Mouse (Mus musculus): ENCODE results near the gene Slc1a4.

The Slc1a4 gene

GRCm38 (mm10) chr11:20332561-20333514 lies at the start of gene Slc1a4:
Gene Slc1a4 (minus strand): TSS chr11:20332713.
- peak; percentile 95 for DNase-seq

- no peak for DNase-seq
These were observed 47.6 kb upstream of the Slc1a4 start for GRCm38 (mm10) chr11:20380106-20380505.

DNA sequence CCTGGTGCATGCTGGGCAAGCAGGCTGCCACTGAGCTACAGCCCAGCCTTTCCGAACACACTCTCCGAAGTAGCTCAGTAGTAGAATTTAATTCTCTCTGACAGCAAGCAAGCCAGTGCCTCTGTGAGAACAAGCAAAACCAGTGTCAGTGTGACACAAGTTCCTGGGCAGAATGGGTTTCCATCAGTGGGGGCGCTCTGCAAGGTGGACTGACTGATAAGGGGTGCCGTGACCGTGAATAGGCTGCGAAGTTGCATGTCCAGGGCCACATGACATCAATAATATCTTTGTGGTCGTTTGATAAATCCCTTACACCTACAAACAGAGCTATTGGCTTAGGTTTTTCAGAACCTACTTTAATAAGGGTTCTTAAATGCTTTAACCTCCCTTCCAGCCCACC lies 44.1 kb upstream of the Slc1a4 start:
- no peak for DNase-seq

- peak; percentile 23 for DNase-seq
These were observed 40.2 kb upstream of the Slc1a4 start for GRCm38 (mm10) chr11:20372616-20373211.

GRCm38 (mm10) chr11:20370486-20370885 lies 38.0 kb upstream of the Slc1a4 start:
- no peak for DNase-seq

DNA sequence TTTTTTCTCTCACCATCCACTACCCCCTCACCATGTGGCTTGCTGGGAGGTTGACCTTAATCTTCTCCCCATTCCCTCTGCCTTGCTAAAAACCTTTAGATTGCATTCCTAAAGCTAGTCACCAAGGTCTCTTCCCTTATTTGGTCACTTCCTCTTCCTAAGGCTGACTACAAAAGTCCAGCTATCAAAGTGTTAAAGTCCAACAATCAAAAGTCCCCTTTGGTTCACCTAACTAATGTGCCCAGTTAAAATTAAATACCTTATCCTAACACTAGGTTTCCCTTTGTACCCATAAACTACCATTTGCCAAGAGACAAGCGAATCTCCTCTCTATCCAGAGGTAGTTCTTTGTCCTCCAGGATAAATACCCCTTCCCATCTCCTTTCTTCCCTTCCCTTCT lies 33.9 kb upstream of the Slc1a4 start:
- no peak for DNase-seq

DNA sequence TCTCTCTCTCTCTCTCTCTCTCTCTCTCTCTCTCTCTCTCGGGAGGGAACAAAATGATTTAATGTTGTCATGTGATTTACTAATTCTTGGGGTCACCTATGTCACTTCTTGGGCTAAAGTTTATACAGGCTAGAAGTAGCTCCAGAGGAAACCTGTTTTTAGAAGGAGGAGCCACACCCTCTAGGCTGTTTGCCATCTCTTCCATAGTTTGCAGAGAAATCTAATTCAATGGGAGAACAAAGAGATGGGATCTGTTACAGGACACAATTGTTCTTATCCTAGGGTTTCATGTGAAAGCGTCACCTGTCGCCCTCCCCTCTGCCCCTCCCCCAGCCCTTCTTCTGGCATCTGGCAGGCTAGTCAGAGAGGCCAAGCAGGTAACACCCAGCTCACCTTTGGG lies 28.8 kb upstream of the Slc1a4 start:
- no peak for DNase-seq

- DNase-seq = no peak
These were observed 25.4 kb upstream of the Slc1a4 start for GRCm38 (mm10) chr11:20357684-20358447.

DNA sequence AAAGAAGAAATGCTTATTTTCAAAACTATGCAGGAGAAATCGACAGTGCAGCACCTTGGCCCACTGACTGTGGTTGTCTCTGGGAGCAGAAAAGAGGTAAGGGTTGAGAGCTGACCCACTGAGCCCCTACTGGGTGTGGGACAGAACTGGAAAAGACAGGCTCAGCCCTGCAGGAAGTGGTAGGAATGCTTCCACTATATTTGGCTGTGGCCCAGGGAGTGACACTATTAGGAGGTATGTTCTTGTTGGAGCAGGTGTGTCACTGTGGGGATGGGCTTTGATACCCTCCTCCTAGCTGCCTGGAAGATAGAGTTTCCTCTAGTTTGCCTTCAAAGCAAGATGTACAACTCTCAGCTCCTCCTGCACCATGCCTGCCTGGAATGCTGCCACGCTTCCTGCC lies 16.0 kb upstream of the Slc1a4 start:
- DNase-seq = no peak

- peak; percentile 91 for DNase-seq
These were observed 15.0 kb upstream of the Slc1a4 start for GRCm38 (mm10) chr11:20347548-20347947.

DNA sequence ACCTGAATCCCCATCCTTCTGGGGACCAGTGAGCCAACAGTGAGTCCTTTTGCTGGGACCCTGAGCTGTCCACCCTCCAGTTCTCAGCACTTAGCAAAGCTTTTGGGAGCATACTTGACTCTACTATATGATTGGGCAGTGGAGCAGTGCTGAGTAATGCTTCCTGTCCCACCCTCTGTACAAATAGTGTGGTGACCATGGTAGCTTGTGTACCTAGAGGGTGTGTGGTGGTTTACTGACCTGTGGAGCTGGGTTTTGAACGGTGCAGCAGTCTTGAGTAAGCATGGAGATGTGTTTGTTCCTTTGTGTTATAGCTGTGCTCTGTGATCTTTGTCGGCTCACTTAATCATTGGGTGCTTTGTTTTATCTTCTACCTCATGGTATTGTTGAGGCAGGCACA lies 13.9 kb upstream of the Slc1a4 start:
- no peak for DNase-seq

- no peak for DNase-seq
These were observed 11.4 kb upstream of the Slc1a4 start for GRCm38 (mm10) chr11:20343952-20344351.

GRCm38 (mm10) chr11:20341598-20341997 lies 9.1 kb upstream of the Slc1a4 start:
- no peak for DNase-seq

GRCm38 (mm10) chr11:20338703-20339102 lies 6.2 kb upstream of the Slc1a4 start:
- DNase-seq = no peak

- DNase-seq = no peak
These were observed 1.8 kb upstream of the Slc1a4 start for GRCm38 (mm10) chr11:20334301-20334700.

DNA sequence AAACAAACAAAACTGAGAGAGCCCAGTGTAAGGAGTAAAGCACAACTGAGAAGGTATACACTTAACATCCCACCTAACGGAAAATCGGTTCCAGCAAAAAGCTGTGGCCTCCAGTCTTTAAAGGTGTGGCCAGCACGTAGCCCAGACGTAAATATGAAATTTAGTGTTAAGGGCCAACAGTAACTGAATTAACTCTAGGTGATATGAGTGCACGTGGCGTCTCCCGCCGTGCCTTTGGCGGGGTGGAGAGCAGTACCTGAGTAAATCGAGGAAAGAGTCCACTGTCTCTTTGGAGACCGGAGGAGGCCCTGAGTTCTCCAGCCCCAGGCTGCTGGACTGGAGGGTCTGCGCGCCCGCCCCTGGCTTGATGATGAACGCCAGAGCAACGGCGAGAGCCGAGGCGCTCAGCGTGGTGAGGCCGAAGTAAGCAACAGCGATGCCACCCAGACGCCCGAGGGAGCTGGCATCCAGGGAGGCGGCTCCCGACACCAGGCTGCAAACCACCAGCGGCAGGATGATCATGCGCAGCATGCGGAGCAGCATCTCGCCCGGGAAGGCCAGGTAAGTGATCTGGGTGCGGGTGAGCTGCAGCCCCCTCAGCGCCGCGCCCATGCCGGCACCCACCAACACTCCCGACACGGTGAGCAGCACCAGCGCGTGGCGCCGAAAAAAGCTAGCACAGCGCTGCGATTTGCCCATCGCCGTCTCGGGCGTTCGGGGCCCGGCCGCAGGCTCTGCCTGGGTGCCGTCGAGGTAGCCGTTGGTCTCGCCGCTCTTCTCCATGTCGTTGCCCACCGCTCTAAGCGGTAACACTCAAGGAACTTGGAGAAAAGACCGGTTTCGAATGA lies 599 bp downstream of the Slc1a4 start:
- DNase-seq = peak; percentile 49

GRCm38 (mm10) chr11:20331027-20331689 lies 1.4 kb downstream of the Slc1a4 start:
- DNase-seq = no peak

- DNase-seq = no peak
These were observed 2.8 kb downstream of the Slc1a4 start for GRCm38 (mm10) chr11:20329711-20330110.

DNA sequence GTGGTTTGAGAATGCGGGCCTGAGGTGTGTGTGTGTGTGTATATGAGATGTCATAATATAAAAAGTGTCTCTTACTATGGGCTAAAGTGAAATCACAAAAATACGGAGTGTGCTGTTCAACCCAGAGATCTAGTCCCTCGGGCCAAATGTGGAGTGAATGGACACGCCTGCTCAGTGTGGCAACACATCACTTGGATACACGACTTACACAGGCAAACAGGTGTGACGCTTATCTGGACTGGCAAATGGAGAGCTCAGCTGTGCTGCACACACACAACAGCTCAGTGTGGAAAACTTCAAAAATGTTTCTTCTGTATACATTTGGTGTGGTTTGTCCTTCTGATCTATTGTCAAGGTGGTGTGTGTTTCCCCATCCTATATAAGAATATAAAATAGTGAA lies 3.7 kb downstream of the Slc1a4 start:
- no peak for DNase-seq

DNA sequence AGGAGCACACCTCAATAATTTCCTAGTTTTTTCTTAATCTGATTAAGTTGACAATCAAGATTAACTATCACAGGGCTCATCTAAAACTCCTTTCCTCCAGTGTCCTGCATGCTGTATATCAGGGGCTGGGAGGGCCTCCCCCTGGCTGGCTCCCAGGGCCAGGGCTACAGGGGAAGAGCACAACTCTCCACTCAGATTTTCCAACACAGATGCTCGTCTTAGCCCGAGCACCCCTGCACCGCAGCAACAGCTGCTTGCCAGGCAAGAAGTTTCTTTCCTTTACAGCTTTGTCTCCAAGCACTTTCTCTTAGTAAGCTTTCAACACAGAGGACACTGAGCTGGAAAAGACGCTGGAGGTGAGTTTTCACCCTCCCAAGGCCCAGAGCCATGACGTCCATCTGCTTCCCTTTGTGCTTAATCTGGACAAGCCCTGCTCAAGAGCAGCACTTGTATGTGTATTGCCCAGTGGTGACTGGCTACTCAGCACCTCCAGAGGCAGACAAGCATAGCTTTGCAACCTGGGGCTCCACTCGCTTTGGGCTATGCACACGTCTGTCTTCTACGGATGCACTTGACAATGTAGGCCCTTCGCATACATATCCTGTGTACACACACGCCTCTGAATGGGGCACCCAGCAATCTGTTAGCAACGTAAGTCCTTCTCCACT lies 6.1 kb downstream of the Slc1a4 start:
- DNase-seq = no peak

- DNase-seq = no peak
These were observed 7.3 kb downstream of the Slc1a4 start for GRCm38 (mm10) chr11:20325073-20325694.

Measured in cerebellum, adult 9-10 months (tissue).